Mouse (Mus musculus) hindbrain, postnatal 0 days (tissue): ENCODE data around the gene Atp6v1g2. TPM values are rescaled to one million over a fixed set of nuclear protein-coding genes. Genes with fewer than 3 reads are reported as not detected.
A peak's percentile ranks its signal among the peaks of the same experiment; 100 is the strongest.

Experiments
- ATAC-seq: fragments of 200-750 bp; cut with Nextera tagmentation; 2 replicates; pipeline ENCODE4 v1.8.0; 2017; ENCODE audit warnings: mild to moderate bottlenecking, moderate TSS enrichment, moderate library complexity
- DNase-seq: peaks from one replicate; pipeline ENCODE4 v3.0.0-alpha.2; 2015; ENCODE audit warnings: low spot score
- H3K27ac ChIP-seq: fragments of 300-500 bp; sonication (generic); 2 replicates; pipeline ENCODE4 v1.5.1; 2014; ENCODE audit warnings: mild to moderate bottlenecking
- H3K27me3 ChIP-seq: fragments of 300-500 bp; sonication (generic); 2 replicates; pipeline ENCODE4 v1.6.1; 2014; ENCODE audit warnings: low read length, mixed read lengths; ENCODE audit not compliant: insufficient read depth
- H3K36me3 ChIP-seq: fragments of 300-500 bp; sonication (generic); 2 replicates; pipeline ENCODE4 v1.6.1; 2014; ENCODE audit warnings: low read length, mixed read lengths; ENCODE audit not compliant: insufficient read depth
- H3K4me1 ChIP-seq: fragments of 300-500 bp; sonication (generic); 2 replicates; pipeline ENCODE4 v1.6.1; 2014; ENCODE audit warnings: antibody characterized with exemption, low read length, mixed read lengths; ENCODE audit not compliant: insufficient read depth
- H3K4me2 ChIP-seq: fragments of 300-500 bp; sonication (generic); 2 replicates; pipeline ENCODE4 v1.6.1; 2014; ENCODE audit warnings: low read depth, mild to moderate bottlenecking, low read length, moderate library complexity, mixed read lengths
- H3K4me3 ChIP-seq: fragments of 300-500 bp; sonication (generic); 2 replicates; pipeline ENCODE4 v1.5.1; 2014; ENCODE audit warnings: low read length
- H3K9ac ChIP-seq: fragments of 300-500 bp; sonication (generic); replicated peaks from 2 replicates; pipeline ENCODE4 v1.6.1; 2014; ENCODE audit warnings: mild to moderate bottlenecking, low read length, moderate library complexity, mixed read lengths
- H3K9me3 ChIP-seq: fragments of 300-500 bp; sonication (generic); 2 replicates; pipeline ENCODE4 v1.6.1; 2016; ENCODE audit warnings: low read length, mixed read lengths
- CTCF ChIP-seq: IDR thresholded peaks from 2 replicates; pipeline ENCODE4 v1.5.1; 2016; ENCODE audit warnings: antibody characterized with exemption, control low read depth, low read depth
- WGBS: fragments of 180-500 bp; shearing (Covaris S2); extraction: QIAGEN DNeasy Blood & Tissue Kit; methylation state at CpG from one replicate; pipeline ENCODE4 v1.1.7; 2014; 5-methylcytosine and 5-hydroxymethylcytosine counted together
- microRNA-seq, 2 experiments: library from miRNA; unstranded; fragments of <30 nt; microRNA quantifications; one replicate each; pipeline ENCODE4; 2016
- polyA plus RNA-seq: library from polyadenylated mRNA; unstranded; fragments of >200 nt; fragmentation: Nextera tagmentation; extraction: Ambion mirVana; gene quantifications from 2 replicates; pipeline ENCODE4 v1.2.1, GENCODE M21; 2015
- total RNA-seq: library from RNA; depleted of rRNA; stranded (reverse); fragments of >200 nt; gene quantifications from 2 replicates; pipeline ENCODE4 v1.2.3, GENCODE M21; 2014; rRNA removed

Atp6v1g2 gene
- total and polyA plus RNA-seq, 2 experiments from 2014 or later = 114 to 183 TPM

DNA sequence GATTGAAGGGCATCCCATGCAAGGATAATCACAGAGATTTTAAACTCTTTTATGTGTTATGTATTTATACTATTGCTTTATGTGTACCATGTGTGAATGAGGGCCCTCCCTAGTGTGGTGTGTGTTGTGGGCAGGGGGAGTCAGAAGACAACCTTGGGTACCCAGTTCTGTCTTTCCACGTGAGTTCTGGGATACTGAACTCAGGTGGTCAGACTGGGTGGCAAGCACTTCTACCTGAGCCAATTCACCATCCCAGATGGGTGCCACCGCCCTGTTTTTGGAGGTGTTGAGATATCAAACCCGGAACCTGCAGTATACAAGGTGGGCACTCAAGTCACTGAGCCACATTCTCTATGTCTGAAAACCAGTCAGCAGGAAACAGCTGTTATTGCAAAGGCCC lies 38.8 kb downstream of the Atp6v1g2 start:
- H3K4me2 ChIP-seq = no peak overlapping the region
- H3K27me3 ChIP-seq = peaks cover 8% of the 10 kb centered on the region; the same call in 1 of the 2 replicates
- no peak overlapping the region for H3K27ac ChIP-seq
- H3K9me3 ChIP-seq = peaks cover 4% of the 10 kb centered on the region; the same call in 1 of the 2 replicates
- WGBS = 78% methylated on average over 3 of the region's 3 CpGs
- no peak for TF ChIP-seq CTCF
- no peaks in the 10 kb centered on the region for H3K4me1 ChIP-seq
- no peak overlapping the region for H3K4me3 ChIP-seq
- no peak overlapping the region for H3K9ac ChIP-seq
- no peak for DNase-seq
- ATAC-seq = no peak
- H3K36me3 ChIP-seq = no peaks in the 10 kb centered on the region

- peak; percentile 76 for ATAC-seq
- WGBS = 5% methylated on average over 11 of the region's 11 CpGs
Observed at GRCm38 (mm10) chr17:35274770-35275169, 41.3 kb downstream of the Atp6v1g2 start.

DNA sequence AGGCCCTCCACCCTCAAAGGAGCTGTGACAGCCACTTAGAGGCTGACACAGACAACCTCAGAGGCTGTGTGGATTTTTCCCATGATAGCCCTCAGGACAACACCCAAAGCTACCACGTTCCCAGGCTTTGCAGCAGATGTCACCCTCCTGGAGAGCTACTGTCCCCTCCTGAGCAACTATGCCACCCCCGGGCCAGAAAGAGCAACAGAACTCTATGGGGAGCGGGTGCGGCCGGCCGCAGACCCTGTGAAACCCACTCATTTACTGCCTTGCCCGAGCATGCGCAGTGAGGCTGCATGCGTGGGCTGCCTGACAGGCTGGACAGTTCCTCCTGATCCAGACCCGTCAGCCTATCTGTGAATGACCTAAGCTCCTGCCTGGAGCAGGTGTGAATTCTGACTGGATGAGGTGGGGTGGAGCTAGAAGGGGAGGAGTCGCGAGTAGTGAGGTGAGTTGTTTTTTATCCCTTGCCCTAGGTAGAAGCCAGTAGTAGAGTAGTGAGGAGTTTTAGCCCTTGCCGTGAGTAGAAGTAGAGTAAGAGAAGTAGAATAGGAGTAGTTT lies 42.9 kb downstream of the Atp6v1g2 start:
- TF ChIP-seq CTCF = no peak
- Histone ChIP-seq H3K4me1 (no peaks in the 10 kb centered on the region), H3K4me3 (no peak overlapping the region), H3K9me3 (peaks cover 4% of the 10 kb centered on the region; the same call in 1 of the 2 replicates), H3K27ac (no peak overlapping the region), H3K27me3 (peaks cover 8% of the 10 kb centered on the region; the same call in 1 of the 2 replicates), H3K36me3 (no peaks in the 10 kb centered on the region), H3K4me2 (peak overlapping the region; percentile 28; the same call in 1 of the 2 replicates), H3K9ac (no peak overlapping the region)
- ATAC-seq (no peak), DNase-seq (no peak)
- WGBS = 26% methylated on average over 13 of the region's 13 CpGs

More at GRCm38 (mm10) chr17:35274770-35275169, 41.3 kb downstream of the Atp6v1g2 start:
- peaks cover 4% of the 10 kb centered on the region; the same call in 1 of the 2 replicates for H3K9me3 ChIP-seq
- H3K36me3 ChIP-seq = no peaks in the 10 kb centered on the region
- no peak overlapping the region for H3K4me3 ChIP-seq
- H3K4me2 ChIP-seq = no peak overlapping the region
- peak; percentile 96 for TF ChIP-seq CTCF
- H3K9ac ChIP-seq = no peak overlapping the region
- no peak overlapping the region for H3K27ac ChIP-seq
- H3K4me1 ChIP-seq = no peaks in the 10 kb centered on the region
- peaks cover 8% of the 10 kb centered on the region; the same call in 1 of the 2 replicates for H3K27me3 ChIP-seq
- peak; percentile 81 for DNase-seq

DNA sequence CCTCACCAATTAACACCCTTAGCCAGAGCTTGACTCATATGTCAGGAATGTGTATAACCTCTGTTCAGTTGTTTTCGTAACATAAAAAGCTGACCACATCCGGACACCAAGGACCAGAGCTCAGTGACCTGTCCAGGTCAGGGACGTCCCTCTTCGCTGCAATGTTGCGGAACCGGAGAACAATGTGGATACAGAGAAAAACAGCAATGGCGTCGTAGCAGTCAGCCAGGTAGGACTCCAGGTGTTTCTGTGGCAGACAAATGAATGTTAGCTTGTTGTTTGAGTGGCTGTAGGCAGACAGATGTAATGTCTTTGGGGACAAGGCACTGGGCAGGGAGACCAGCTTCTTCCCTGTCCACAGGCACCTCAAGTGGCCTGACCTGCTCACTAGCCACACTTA lies 44.6 kb downstream of the Atp6v1g2 start:
- H3K9me3 ChIP-seq = peaks cover 1% of the 10 kb centered on the region; the same call in 1 of the 2 replicates
- H3K4me2 ChIP-seq = no peak overlapping the region
- TF ChIP-seq CTCF = no peak
- WGBS = 87% methylated on average over 8 of the region's 8 CpGs
- H3K27me3 ChIP-seq = peaks cover 8% of the 10 kb centered on the region; the same call in 1 of the 2 replicates
- no peaks in the 10 kb centered on the region for H3K4me1 ChIP-seq
- no peak overlapping the region for H3K9ac ChIP-seq
- no peak for DNase-seq
- H3K36me3 ChIP-seq = no peaks in the 10 kb centered on the region
- H3K4me3 ChIP-seq = no peak overlapping the region
- ATAC-seq = no peak
- H3K27ac ChIP-seq = no peak overlapping the region

GRCm38 (mm10) chr17:35278957-35279688 lies 45.7 kb downstream of the Atp6v1g2 start:
- H3K27ac ChIP-seq = no peak overlapping the region
- DNase-seq (no peak), ATAC-seq (no peak)
- H3K9ac ChIP-seq = no peak overlapping the region
- H3K4me2 ChIP-seq = no peak overlapping the region
- no peaks in the 10 kb centered on the region for H3K9me3 ChIP-seq
- H3K27me3 ChIP-seq = peaks cover 8% of the 10 kb centered on the region; the same call in 1 of the 2 replicates
- no peak overlapping the region for H3K4me3 ChIP-seq
- H3K36me3 ChIP-seq = no peaks in the 10 kb centered on the region
- 88% methylated on average over 13 of the region's 13 CpGs for WGBS
- no peaks in the 10 kb centered on the region for H3K4me1 ChIP-seq
- no peak for TF ChIP-seq CTCF

DNA sequence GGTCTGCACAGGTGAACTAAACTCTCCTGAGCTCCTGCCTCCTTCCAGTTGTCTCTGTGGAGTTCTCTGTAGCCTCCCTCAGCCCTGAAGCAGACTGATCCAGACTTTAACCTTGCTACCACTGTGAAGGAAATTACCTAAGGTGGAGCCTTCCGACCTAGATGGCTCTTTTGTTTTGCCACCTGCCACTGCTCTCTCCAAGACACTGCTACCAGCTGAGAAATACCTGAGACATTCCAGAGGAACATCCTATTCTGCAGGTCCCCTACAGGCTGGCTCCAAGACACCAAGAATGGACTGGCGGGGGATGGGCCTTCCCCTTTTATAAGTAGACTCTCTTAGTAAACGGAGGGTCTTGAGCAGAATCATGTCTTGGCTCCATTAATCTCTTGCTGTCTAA lies 46.8 kb downstream of the Atp6v1g2 start:
- 74% methylated on average over 3 of the region's 3 CpGs for WGBS
- ATAC-seq = no peak
- no peak overlapping the region for H3K4me3 ChIP-seq
- H3K9ac ChIP-seq = no peak overlapping the region
- no peaks in the 10 kb centered on the region for H3K9me3 ChIP-seq
- no peak overlapping the region for H3K4me2 ChIP-seq
- DNase-seq = no peak
- H3K4me1 ChIP-seq = no peaks in the 10 kb centered on the region
- H3K27ac ChIP-seq = no peak overlapping the region
- H3K27me3 ChIP-seq = peaks cover 5% of the 10 kb centered on the region; the same call in 1 of the 2 replicates
- no peak for TF ChIP-seq CTCF
- H3K36me3 ChIP-seq = no peaks in the 10 kb centered on the region

DNA sequence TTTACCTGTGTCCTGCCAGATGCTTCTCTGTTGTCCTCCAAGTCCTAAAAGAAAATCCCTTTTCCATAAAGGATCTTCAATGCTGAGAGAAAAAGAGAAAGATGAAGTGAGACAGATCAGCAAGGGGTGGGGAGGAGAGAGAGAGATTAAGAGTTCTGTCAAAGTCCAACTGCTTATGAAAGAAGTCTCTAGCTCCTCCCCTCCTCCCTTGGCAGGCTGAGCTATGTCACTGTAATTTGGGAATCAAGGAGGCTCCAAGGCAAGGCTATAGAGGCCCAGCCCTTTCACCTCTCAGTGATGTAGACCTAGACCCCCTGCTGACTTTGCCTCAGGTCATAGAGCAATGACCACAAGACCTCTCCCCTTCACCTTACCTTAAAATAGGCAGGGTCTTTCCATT lies 52.0 kb downstream of the Atp6v1g2 start:
- Histone ChIP-seq H3K4me3 (no peak overlapping the region), H3K4me1 (no peaks in the 10 kb centered on the region), H3K36me3 (no peaks in the 10 kb centered on the region), H3K9ac (no peak overlapping the region), H3K27ac (no peak overlapping the region), H3K9me3 (no peaks in the 10 kb centered on the region), H3K27me3 (no peaks in the 10 kb centered on the region), H3K4me2 (no peak overlapping the region)
- TF ChIP-seq CTCF = no peak
- DNase-seq = no peak
- ATAC-seq = no peak

Small RNA genes within 50 kb of the gene (microRNA-seq; reads per million reads assigned to microRNA genes)
- 0 reads per million in 2 experiments for gene Mir6973a
- gene Mir6974 = 0 to 0.36 reads per million in 2 experiments
- gene Mir6975 = 0.36 to 3.0 reads per million in 2 experiments
- gene Mir8094 = 0 to 0.35 reads per million in 2 experiments

Other genes with a start within 250 kb of the Atp6v1g2 start
Only the 30 nearest of the 35 such genes appear.
- 1.1 and 6.4 TPM in 2 replicates for gene Msh5, start 186.9 kb upstream of the Atp6v1g2 start, total RNA-seq
- gene Msh5, start 186.9 kb upstream of the Atp6v1g2 start, polyA plus RNA-seq = 2.2 and 3.1 TPM in 2 replicates
- 56.9 and 59.5 TPM in 2 replicates for gene Clic1, start 183.7 kb upstream of the Atp6v1g2 start, total RNA-seq
- 81.9 and 88.5 TPM in 2 replicates for gene Clic1, start 183.7 kb upstream of the Atp6v1g2 start, polyA plus RNA-seq
- gene Ddah2, start 174.6 kb upstream of the Atp6v1g2 start, total RNA-seq = 216 and 228 TPM in 2 replicates
- 322 and 331 TPM in 2 replicates for gene Ddah2, start 174.6 kb upstream of the Atp6v1g2 start, polyA plus RNA-seq
- not detected in 2 replicates for gene Ly6g6c, start 168.3 kb upstream of the Atp6v1g2 start, total RNA-seq
- gene Ly6g6c, start 168.3 kb upstream of the Atp6v1g2 start, polyA plus RNA-seq = not detected in 2 replicates
- gene Mpig6b, start 167.5 kb upstream of the Atp6v1g2 start, total RNA-seq = not detected in 2 replicates
- gene Mpig6b, start 167.5 kb upstream of the Atp6v1g2 start, polyA plus RNA-seq = 0.18 TPM in 2 replicates
- gene Ly6g6e, start 156.8 kb upstream of the Atp6v1g2 start, total RNA-seq = not detected in 2 replicates
- gene Ly6g6e, start 156.8 kb upstream of the Atp6v1g2 start, polyA plus RNA-seq = 0.44 TPM in 1 of 2 replicates, not detected in the other
- 0.78 TPM in 1 of 2 replicates, not detected in the other for gene Ly6g6d, start 155.6 kb upstream of the Atp6v1g2 start, total RNA-seq
- gene Ly6g6d, start 155.6 kb upstream of the Atp6v1g2 start, polyA plus RNA-seq = 1.3 and 1.9 TPM in 2 replicates
- gene Ly6g6f, start 148.1 kb upstream of the Atp6v1g2 start, total RNA-seq = not detected in 2 replicates
- gene Ly6g6f, start 148.1 kb upstream of the Atp6v1g2 start, polyA plus RNA-seq = 0.26 TPM in 1 of 2 replicates, not detected in the other
- 129 and 158 TPM in 2 replicates for gene Abhd16a, start 144.4 kb upstream of the Atp6v1g2 start, total RNA-seq
- 121 TPM in 2 replicates for gene Abhd16a, start 144.4 kb upstream of the Atp6v1g2 start, polyA plus RNA-seq
- not detected in 2 replicates for gene Ly6g5c, start 125.4 kb upstream of the Atp6v1g2 start, total RNA-seq
- not detected in 2 replicates for gene Ly6g5c, start 125.4 kb upstream of the Atp6v1g2 start, polyA plus RNA-seq
- 1.7 and 2.0 TPM in 2 replicates for gene Ly6g5b, start 118.2 kb upstream of the Atp6v1g2 start, total RNA-seq
- gene Ly6g5b, start 118.2 kb upstream of the Atp6v1g2 start, polyA plus RNA-seq = 0.76 and 1.2 TPM in 2 replicates
- 13.1 and 14.1 TPM in 2 replicates for gene Gpank1, start 112.2 kb upstream of the Atp6v1g2 start, total RNA-seq
- gene Gpank1, start 112.2 kb upstream of the Atp6v1g2 start, polyA plus RNA-seq = 18.1 and 19.1 TPM in 2 replicates
- gene Csnk2b, start 111.6 kb upstream of the Atp6v1g2 start, total RNA-seq = 257 and 289 TPM in 2 replicates
- 332 and 350 TPM in 2 replicates for gene Csnk2b, start 111.6 kb upstream of the Atp6v1g2 start, polyA plus RNA-seq
- gene D17H6S53E, start 107.3 kb upstream of the Atp6v1g2 start, total RNA-seq = 14.0 and 29.7 TPM in 2 replicates
- gene D17H6S53E, start 107.3 kb upstream of the Atp6v1g2 start, polyA plus RNA-seq = 9.4 and 11.6 TPM in 2 replicates
- gene Apom, start 101.6 kb upstream of the Atp6v1g2 start, total RNA-seq = 0.37 TPM in 1 of 2 replicates, not detected in the other
- 0.35 TPM in 1 of 2 replicates, not detected in the other for gene Apom, start 101.6 kb upstream of the Atp6v1g2 start, polyA plus RNA-seq
- 320 and 368 TPM in 2 replicates for gene Bag6, start 98.5 kb upstream of the Atp6v1g2 start, total RNA-seq
- gene Bag6, start 98.5 kb upstream of the Atp6v1g2 start, polyA plus RNA-seq = 50.0 and 55.8 TPM in 2 replicates
- 218 and 223 TPM in 2 replicates for gene Prrc2a, start 68.8 kb upstream of the Atp6v1g2 start, total RNA-seq
- gene Prrc2a, start 68.8 kb upstream of the Atp6v1g2 start, polyA plus RNA-seq = 92.6 and 99.2 TPM in 2 replicates
- 0.21 and 2.4 TPM in 2 replicates for gene Aif1, start 57.6 kb upstream of the Atp6v1g2 start, total RNA-seq
- gene Aif1, start 57.6 kb upstream of the Atp6v1g2 start, polyA plus RNA-seq = 9.5 and 10.9 TPM in 2 replicates
- 10.8 and 25.0 TPM in 2 replicates for gene Lst1, start 45.2 kb upstream of the Atp6v1g2 start, total RNA-seq
- 8.0 and 8.7 TPM in 2 replicates for gene Lst1, start 45.2 kb upstream of the Atp6v1g2 start, polyA plus RNA-seq
- 1.6 TPM in 1 of 2 replicates, not detected in the other for gene Ltb, start 39.2 kb upstream of the Atp6v1g2 start, total RNA-seq
- gene Ltb, start 39.2 kb upstream of the Atp6v1g2 start, polyA plus RNA-seq = 1.2 and 1.8 TPM in 2 replicates
- 0.18 and 0.52 TPM in 2 replicates for gene Tnf, start 31.7 kb upstream of the Atp6v1g2 start, total RNA-seq
- gene Tnf, start 31.7 kb upstream of the Atp6v1g2 start, polyA plus RNA-seq = 0.09 TPM in 1 of 2 replicates, not detected in the other
- gene Lta, start 28.3 kb upstream of the Atp6v1g2 start, total RNA-seq = 0.47 TPM in 1 of 2 replicates, not detected in the other
- gene Lta, start 28.3 kb upstream of the Atp6v1g2 start, polyA plus RNA-seq = 0.85 and 1.3 TPM in 2 replicates
- gene Gm16181, start 12.8 kb upstream of the Atp6v1g2 start, total RNA-seq = not detected in 2 replicates
- 0.40 TPM in 1 of 2 replicates, not detected in the other for gene Gm16181, start 12.8 kb upstream of the Atp6v1g2 start, polyA plus RNA-seq
- gene Nfkbil1, start 2.1 kb downstream of the Atp6v1g2 start, total RNA-seq = 15.5 and 15.9 TPM in 2 replicates
- gene Nfkbil1, start 2.1 kb downstream of the Atp6v1g2 start, polyA plus RNA-seq = 11.4 and 12.9 TPM in 2 replicates
- gene Ddx39b, start 8.1 kb downstream of the Atp6v1g2 start, total RNA-seq = 259 and 266 TPM in 2 replicates
- gene Ddx39b, start 8.1 kb downstream of the Atp6v1g2 start, polyA plus RNA-seq = 326 and 341 TPM in 2 replicates
- gene H2-D1, start 29.1 kb downstream of the Atp6v1g2 start, total RNA-seq = 74.3 and 83.8 TPM in 2 replicates
- gene H2-D1, start 29.1 kb downstream of the Atp6v1g2 start, polyA plus RNA-seq = 141 and 146 TPM in 2 replicates
- 0.42 and 0.68 TPM in 2 replicates for gene H2-Q1, start 86.7 kb downstream of the Atp6v1g2 start, total RNA-seq
- gene H2-Q1, start 86.7 kb downstream of the Atp6v1g2 start, polyA plus RNA-seq = 1.4 and 1.5 TPM in 2 replicates
- gene H2-Q2, start 108.6 kb downstream of the Atp6v1g2 start, total RNA-seq = 9.7 and 17.7 TPM in 2 replicates
- gene H2-Q2, start 108.6 kb downstream of the Atp6v1g2 start, polyA plus RNA-seq = 7.8 and 12.7 TPM in 2 replicates
- gene H2-Q4, start 146.0 kb downstream of the Atp6v1g2 start, total RNA-seq = 3.6 and 5.3 TPM in 2 replicates
- gene H2-Q4, start 146.0 kb downstream of the Atp6v1g2 start, polyA plus RNA-seq = 1.2 and 1.9 TPM in 2 replicates
- 1.2 TPM in 1 of 2 replicates, not detected in the other for gene H2-Q6, start 191.2 kb downstream of the Atp6v1g2 start, total RNA-seq
- 0.49 and 0.85 TPM in 2 replicates for gene H2-Q6, start 191.2 kb downstream of the Atp6v1g2 start, polyA plus RNA-seq